Mouse (Mus musculus) olfactory bulb, adult 2 months (tissue): ENCODE measurements around the gene Riok1. TPM values are rescaled to one million over a fixed set of nuclear protein-coding genes. Genes with fewer than 3 reads are reported as not detected.

Source experiments
- H3K27ac ChIP-seq: fragments of 200-500 bp; 2 replicates; pipeline ENCODE4 v1.5.1; 2012; ENCODE audit warnings: low read depth, low read length; ENCODE audit not compliant: insufficient read depth
- H3K4me1 ChIP-seq: fragments of 200-500 bp; 2 replicates; pipeline ENCODE4 v1.6.1; 2012; ENCODE audit warnings: low read length; ENCODE audit not compliant: control insufficient read depth, insufficient read depth
- H3K4me3 ChIP-seq: fragments of 200-500 bp; 2 replicates; pipeline ENCODE4 v1.5.1; 2012; ENCODE audit warnings: mild to moderate bottlenecking, low read depth, low read length, moderate library complexity; ENCODE audit not compliant: insufficient read depth
- CTCF ChIP-seq: fragments of 200-500 bp; IDR thresholded peaks from 2 replicates; pipeline ENCODE4 v1.5.1; 2012; ENCODE audit warnings: low read depth, mild to moderate bottlenecking, low read length, moderate library complexity; ENCODE audit not compliant: insufficient read depth
- POLR2A ChIP-seq: fragments of 200-500 bp; IDR thresholded peaks from 2 replicates; pipeline ENCODE4 v1.6.1; 2012; ENCODE audit warnings: mild to moderate bottlenecking, low read depth, low read length, moderate library complexity; ENCODE audit not compliant: insufficient read depth
- WGBS: fragments of 180-500 bp; shearing (Covaris S2); methylation state at CpG from one replicate; pipeline ENCODE4 v1.1.7; 2018; 5-methylcytosine and 5-hydroxymethylcytosine counted together
- polyA plus RNA-seq: library from polyadenylated mRNA; stranded (reverse); fragments of >200 nt; gene quantifications from 2 replicates; pipeline ENCODE4 v1.2.4, GENCODE M21; 2012; ENCODE audit warnings: low replicate concordance; ENCODE audit not compliant: missing spikeins, insufficient read depth, insufficient read length

The Riok1 gene
- polyA plus RNA-seq, 1 experiment: not detected

DNA sequence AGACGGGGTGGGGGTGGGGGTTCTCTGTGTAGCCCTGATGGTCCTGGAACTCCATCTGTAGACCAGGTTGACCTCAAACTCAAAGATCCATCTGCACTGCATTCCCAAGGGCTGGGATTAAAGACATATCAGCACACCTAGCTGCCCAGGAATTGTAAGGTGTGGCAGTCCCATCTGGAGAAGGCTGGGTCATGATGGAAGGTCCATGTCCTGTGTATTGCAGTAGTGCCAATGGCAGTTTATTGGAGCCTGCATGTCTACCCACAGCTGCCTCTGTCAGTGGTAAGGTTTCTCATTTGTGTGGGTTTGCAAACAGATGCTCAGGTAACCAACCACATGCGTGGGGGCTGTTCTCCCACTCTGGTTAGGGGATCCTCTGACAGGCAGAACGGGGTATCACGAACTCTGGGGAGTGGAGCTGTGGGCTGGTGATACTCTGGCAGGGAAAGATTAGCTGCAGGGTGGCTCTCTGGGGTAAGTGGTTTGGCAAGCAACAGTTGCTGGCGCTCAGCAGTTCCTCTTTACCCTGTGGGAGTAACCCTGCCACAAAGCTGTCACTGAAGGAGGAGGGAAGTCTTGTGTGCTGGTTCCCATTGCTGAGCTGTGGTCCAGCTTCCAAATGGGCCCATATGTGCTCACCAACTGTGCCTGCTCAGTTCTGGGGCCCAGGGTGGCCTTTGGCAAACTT lies 26.9 kb upstream of the Riok1 start:
- 82% methylated on average over 5 of the region's 5 CpGs for WGBS
- Histone ChIP-seq H3K4me1 (no peaks in the 10 kb centered on the region), H3K4me3 (no peak overlapping the region), H3K27ac (no peak overlapping the region)
- TF ChIP-seq CTCF (no peak), POLR2A (no peak)

GRCm38 (mm10) chr13:38010444-38010910 lies 26.3 kb upstream of the Riok1 start:
- H3K27ac ChIP-seq: no peak overlapping the region
- no peaks in the 10 kb centered on the region for H3K4me1 ChIP-seq
- H3K4me3 ChIP-seq: no peak overlapping the region
- 81% methylated on average over 5 of the region's 5 CpGs for WGBS
- TF ChIP-seq CTCF (no peak), POLR2A (no peak)

DNA sequence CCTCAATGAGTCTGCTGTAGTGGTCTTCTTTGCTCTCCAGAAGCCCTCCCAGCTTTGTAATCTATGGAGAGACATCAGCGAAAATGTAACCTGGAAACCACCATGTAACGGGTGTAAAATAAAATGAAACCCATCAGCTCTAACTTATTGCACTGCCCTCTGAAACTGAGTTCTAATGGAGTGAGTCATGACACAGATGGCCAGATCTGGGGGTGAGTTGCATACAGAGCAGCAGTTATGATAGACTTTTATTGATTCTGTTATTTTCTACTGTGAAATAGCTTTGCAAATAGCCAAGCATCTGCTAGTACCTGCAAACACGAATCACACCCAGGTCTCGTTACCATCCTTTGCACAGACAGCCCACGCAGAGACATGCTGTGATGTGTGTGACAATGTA lies 24.4 kb upstream of the Riok1 start:
- TF ChIP-seq POLR2A: no peak
- TF ChIP-seq CTCF: no peak
- Histone ChIP-seq H3K4me1 (no peaks in the 10 kb centered on the region), H3K27ac (no peak overlapping the region), H3K4me3 (no peak overlapping the region)
- WGBS: 85% methylated on average over 5 of the region's 5 CpGs

GRCm38 (mm10) chr13:38015591-38015990 lies 21.2 kb upstream of the Riok1 start:
- H3K4me1 ChIP-seq: no peaks in the 10 kb centered on the region
- WGBS: 95% methylated on average over 4 of the region's 4 CpGs
- TF ChIP-seq POLR2A: no peak
- TF ChIP-seq CTCF: no peak
- no peak overlapping the region for H3K4me3 ChIP-seq
- H3K27ac ChIP-seq: no peak overlapping the region

- H3K4me3 ChIP-seq: no peak overlapping the region
- no peaks in the 10 kb centered on the region for H3K4me1 ChIP-seq
- WGBS: 80% methylated on average over 3 of the region's 3 CpGs
- TF ChIP-seq CTCF (no peak), POLR2A (no peak)
- no peak overlapping the region for H3K27ac ChIP-seq
Measured at GRCm38 (mm10) chr13:38018791-38019190, 18.0 kb upstream of the Riok1 start.

GRCm38 (mm10) chr13:38025874-38026273 lies 10.9 kb upstream of the Riok1 start:
- no peak for TF ChIP-seq CTCF
- TF ChIP-seq POLR2A: no peak
- 41% methylated on average over 4 of the region's 4 CpGs for whole genome bisulfite sequencing
- 0 out of 2 replicates have a peak, but pooled peaks cover 2% of the 10 kb centered on the region for H3K4me1 ChIP-seq
- H3K27ac ChIP-seq: no peak overlapping the region
- H3K4me3 ChIP-seq: no peak overlapping the region

- 44% methylated on average over 6 of the region's 6 CpGs for WGBS
- H3K27ac ChIP-seq: no peak overlapping the region
- TF ChIP-seq POLR2A: no peak
- TF ChIP-seq CTCF: no peak
- 0 out of 2 replicates have a peak, but pooled peaks cover 2% of the 10 kb centered on the region for H3K4me1 ChIP-seq
- no peak overlapping the region for H3K4me3 ChIP-seq
Measured at GRCm38 (mm10) chr13:38027618-38028248, 9.1 kb upstream of the Riok1 start.

GRCm38 (mm10) chr13:38028407-38028806 lies 8.4 kb upstream of the Riok1 start:
- WGBS: 81% methylated on average over 4 of the region's 4 CpGs

GRCm38 (mm10) chr13:38037044-38037687 lies 371 bp downstream of the Riok1 start, which contains the start of gene Cage1:
Gene Cage1, minus strand, starts transcription at chr13:38037069.
- Histone ChIP-seq H3K4me1 (peaks cover 7% of the 10 kb centered on the region), H3K27ac (peak within 1 kb of the TSS; percentile 8; the same call in 1 of the 2 replicates), H3K4me3 (peak within 1 kb of the TSS; percentile 91)
- under 1% methylated on average over 47 of the region's 47 CpGs for WGBS
- peak; percentile 20; the same call in 1 of the 2 replicates for TF ChIP-seq POLR2A
- TF ChIP-seq CTCF: no peak

More at GRCm38 (mm10) chr13:38028407-38028806, 8.4 kb upstream of the Riok1 start:
- no peak for TF ChIP-seq POLR2A
- TF ChIP-seq CTCF: no peak
- Histone ChIP-seq H3K27ac (no peak overlapping the region), H3K4me3 (no peak overlapping the region), H3K4me1 (0 out of 2 replicates have a peak, but pooled peaks cover 2% of the 10 kb centered on the region)

GRCm38 (mm10) chr13:38037811-38038210 lies 1.0 kb downstream of the Riok1 start:
- Histone ChIP-seq H3K4me1 (peaks cover 7% of the 10 kb centered on the region), H3K27ac (no peak overlapping the region), H3K4me3 (peak overlapping the region; percentile 91)
- TF ChIP-seq CTCF (no peak), POLR2A (no peak)
- 41% methylated on average over 12 of the region's 12 CpGs for WGBS
